Mouse (Mus musculus): ENCODE data around the gene Dnah5. TPM values are rescaled to one million over a fixed set of nuclear protein-coding genes. Genes with fewer than 3 reads are reported as not detected.
"Not testable (repeated sequence)": the region's sequence is repeated elsewhere in the genome, so short reads cannot be mapped to it uniquely, and the experiment has no call there.

Dnah5 gene
- polyA plus RNA-seq, 1 experiment from 2014 or later, result 0.03 TPM

DNA sequence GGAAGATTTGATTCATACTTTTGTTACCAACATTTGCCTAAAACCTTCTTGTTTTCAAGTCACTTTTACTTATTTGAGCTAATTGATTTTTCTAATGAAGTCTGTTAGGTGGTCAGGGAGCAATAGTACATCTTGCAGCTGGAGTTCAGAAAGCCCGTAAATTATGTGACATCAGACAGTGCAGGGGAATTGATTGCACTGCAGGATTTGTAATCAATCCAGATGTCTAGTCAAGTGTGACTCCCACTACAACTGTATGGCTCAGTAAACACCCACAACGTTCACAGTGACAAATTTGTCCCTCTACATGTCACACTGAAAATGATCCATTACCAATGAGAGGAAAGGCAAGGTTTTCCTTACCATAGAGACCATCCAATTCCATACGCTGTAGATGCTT lies 177.4 kb downstream of the Dnah5 start:
- Histone ChIP-seq H3K4me1 (replicated peaks; ENCODE audit: control insufficient read depth, insufficient read depth, low read length) (no peaks in the 10 kb centered on the region), H3K9me3 (ENCODE audit: control insufficient read depth, low read length) (no peaks in the 10 kb centered on the region), H3K4me3 (ENCODE audit: low read depth, low read length) (no peak overlapping the region), H3K27ac (ENCODE audit: low read depth) (no peak overlapping the region), H3K36me3 (ENCODE audit: control insufficient read depth, insufficient read depth, low read length) (no peaks in the 10 kb centered on the region), H3K27me3 (replicated peaks; ENCODE audit: control insufficient read depth, insufficient read depth, low read length) (no peaks in the 10 kb centered on the region), H3K9ac (ENCODE audit: low read length) (no peak overlapping the region), H3K4me2 (ENCODE audit: low read length) (no peak overlapping the region)
- 72% methylated on average over 3 of the region's 3 CpGs for WGBS
- ATAC-seq (replicated peaks; ENCODE audit: low FRiP score, low TSS enrichment, low read depth) (no peak), DNase-seq (ENCODE audit: low spot score) (no peak)

DNA sequence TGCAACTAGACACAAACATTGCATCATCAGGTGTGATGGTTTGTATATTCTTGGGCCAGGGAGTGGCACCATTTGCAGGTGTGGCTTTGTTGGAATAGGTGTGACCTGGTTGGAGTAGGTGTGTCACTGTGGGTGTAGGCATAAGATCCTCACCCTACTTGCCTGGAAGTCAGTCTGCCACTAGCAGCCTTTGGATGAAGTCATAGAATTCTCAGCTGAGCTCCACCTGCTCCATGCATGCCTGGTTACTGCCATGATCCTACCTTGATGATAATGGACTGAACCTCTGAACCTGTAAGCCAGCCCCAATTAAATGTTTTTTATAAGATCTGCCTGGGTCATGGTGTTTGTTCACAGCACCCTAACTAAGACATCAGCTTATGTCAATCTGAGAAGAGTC lies 190.2 kb downstream of the Dnah5 start:
- H3K27me3 ChIP-seq (replicated peaks; ENCODE audit: control insufficient read depth, insufficient read depth, low read length); H3K4me2 ChIP-seq (ENCODE audit: low read length); H3K27ac ChIP-seq (ENCODE audit: low read depth); H3K9ac ChIP-seq (ENCODE audit: low read length); ATAC-seq (replicated peaks; ENCODE audit: low FRiP score, low TSS enrichment, low read depth); H3K4me3 ChIP-seq (ENCODE audit: low read depth, low read length); H3K4me1 ChIP-seq (replicated peaks; ENCODE audit: control insufficient read depth, insufficient read depth, low read length); H3K9me3 ChIP-seq (ENCODE audit: control insufficient read depth, low read length); H3K36me3 ChIP-seq (ENCODE audit: control insufficient read depth, insufficient read depth, low read length); DNase-seq (ENCODE audit: low spot score): not testable (repeated sequence)

DNA sequence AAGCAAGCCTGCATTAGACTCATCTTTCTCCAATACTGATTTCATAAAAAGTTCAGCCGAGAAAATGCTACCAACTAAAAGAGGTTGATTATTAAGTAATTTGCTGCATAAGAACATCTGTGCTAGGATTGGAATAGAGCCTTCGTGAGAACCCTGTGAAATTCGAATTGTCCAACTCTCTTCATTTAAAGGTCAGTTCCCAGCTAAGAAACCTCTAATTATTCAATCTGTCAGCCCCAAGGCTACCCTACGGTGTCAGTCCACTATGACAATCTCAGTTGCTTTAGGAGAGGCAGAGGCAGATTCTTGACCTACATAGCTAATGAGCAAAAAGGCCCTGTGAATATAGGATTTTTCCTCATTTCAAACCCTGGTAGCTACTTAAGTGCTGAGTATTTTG lies 191.9 kb downstream of the Dnah5 start:
- WGBS, result 72% methylated on average over 4 of the region's 4 CpGs
- no peak for DNase-seq (ENCODE audit: low spot score)
- Histone ChIP-seq H3K4me3 (ENCODE audit: low read depth, low read length) (no peak overlapping the region), H3K4me2 (ENCODE audit: low read length) (no peak overlapping the region), H3K27ac (ENCODE audit: low read depth) (no peak overlapping the region), H3K4me1 (replicated peaks; ENCODE audit: control insufficient read depth, insufficient read depth, low read length) (no peaks in the 10 kb centered on the region), H3K36me3 (ENCODE audit: control insufficient read depth, insufficient read depth, low read length) (no peaks in the 10 kb centered on the region), H3K9ac (ENCODE audit: low read length) (no peak overlapping the region), H3K27me3 (replicated peaks; ENCODE audit: control insufficient read depth, insufficient read depth, low read length) (no peaks in the 10 kb centered on the region), H3K9me3 (ENCODE audit: control insufficient read depth, low read length) (no peaks in the 10 kb centered on the region)
- no peak for ATAC-seq (replicated peaks; ENCODE audit: low FRiP score, low TSS enrichment, low read depth)

DNA sequence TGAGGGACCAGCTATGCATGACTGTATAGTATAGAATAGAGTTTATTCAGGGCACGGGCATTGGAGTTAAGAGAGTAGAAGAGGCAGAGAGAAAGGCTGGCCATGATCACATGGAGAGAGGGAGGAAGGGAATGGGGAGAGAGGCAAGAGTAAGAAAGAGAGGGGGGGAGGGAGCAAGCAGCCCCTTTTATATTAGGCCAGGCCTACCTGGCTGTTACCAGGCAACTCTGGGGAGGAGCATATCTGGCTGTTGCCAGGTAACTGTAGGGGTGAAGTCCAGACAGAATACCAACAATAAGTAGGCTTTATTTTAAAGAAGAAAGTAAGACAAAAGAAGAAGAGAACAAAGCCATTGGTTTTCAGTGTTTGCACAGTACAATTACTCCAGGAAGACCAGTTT lies 194.9 kb downstream of the Dnah5 start:
- Histone ChIP-seq H3K36me3 (ENCODE audit: control insufficient read depth, insufficient read depth, low read length) (no peaks in the 10 kb centered on the region), H3K9ac (ENCODE audit: low read length) (no peak overlapping the region), H3K4me3 (ENCODE audit: low read depth, low read length) (no peak overlapping the region), H3K27me3 (replicated peaks; ENCODE audit: control insufficient read depth, insufficient read depth, low read length) (no peaks in the 10 kb centered on the region), H3K4me1 (replicated peaks; ENCODE audit: control insufficient read depth, insufficient read depth, low read length) (no peaks in the 10 kb centered on the region), H3K27ac (ENCODE audit: low read depth) (no peak overlapping the region), H3K9me3 (ENCODE audit: control insufficient read depth, low read length) (no peaks in the 10 kb centered on the region), H3K4me2 (ENCODE audit: low read length) (no peak overlapping the region)
- WGBS, result 72% methylated on average over 1 of the region's 1 CpGs
- no peak for DNase-seq (ENCODE audit: low spot score)
- no peak for ATAC-seq (replicated peaks; ENCODE audit: low FRiP score, low TSS enrichment, low read depth)

DNA sequence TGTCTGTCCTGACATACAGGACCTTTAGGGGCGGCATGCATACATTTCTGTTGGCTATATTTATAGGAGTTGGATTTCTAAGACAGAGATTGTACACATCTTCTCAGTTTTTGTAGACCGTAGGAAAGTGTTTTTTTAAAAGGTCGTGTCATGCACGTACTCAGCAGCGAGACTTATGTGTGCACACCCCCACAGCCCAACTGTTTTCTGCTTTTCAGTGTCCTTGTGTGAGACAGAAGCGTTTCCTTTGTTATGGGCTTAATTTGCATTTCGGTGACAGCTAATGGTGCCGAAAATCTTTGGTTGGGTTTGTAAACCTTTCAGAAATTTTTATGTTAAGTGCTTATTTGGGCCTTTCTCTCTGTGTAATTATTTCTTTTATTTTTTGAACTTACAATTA lies 195.7 kb downstream of the Dnah5 start:
- ATAC-seq (replicated peaks; ENCODE audit: low FRiP score, low TSS enrichment, low read depth) (no peak), DNase-seq (ENCODE audit: low spot score) (no peak)
- H3K36me3 ChIP-seq (ENCODE audit: control insufficient read depth, insufficient read depth, low read length), result no peaks in the 10 kb centered on the region
- H3K4me1 ChIP-seq (replicated peaks; ENCODE audit: control insufficient read depth, insufficient read depth, low read length), result no peaks in the 10 kb centered on the region
- H3K4me3 ChIP-seq (ENCODE audit: low read depth, low read length), result no peak overlapping the region
- H3K9ac ChIP-seq (ENCODE audit: low read length), result no peak overlapping the region
- H3K4me2 ChIP-seq (ENCODE audit: low read length), result no peak overlapping the region
- H3K27ac ChIP-seq (ENCODE audit: low read depth), result no peak overlapping the region
- 68% methylated on average over 8 of the region's 8 CpGs for WGBS
- no peaks in the 10 kb centered on the region for H3K27me3 ChIP-seq (replicated peaks; ENCODE audit: control insufficient read depth, insufficient read depth, low read length)
- H3K9me3 ChIP-seq (ENCODE audit: control insufficient read depth, low read length), result no peaks in the 10 kb centered on the region

DNA sequence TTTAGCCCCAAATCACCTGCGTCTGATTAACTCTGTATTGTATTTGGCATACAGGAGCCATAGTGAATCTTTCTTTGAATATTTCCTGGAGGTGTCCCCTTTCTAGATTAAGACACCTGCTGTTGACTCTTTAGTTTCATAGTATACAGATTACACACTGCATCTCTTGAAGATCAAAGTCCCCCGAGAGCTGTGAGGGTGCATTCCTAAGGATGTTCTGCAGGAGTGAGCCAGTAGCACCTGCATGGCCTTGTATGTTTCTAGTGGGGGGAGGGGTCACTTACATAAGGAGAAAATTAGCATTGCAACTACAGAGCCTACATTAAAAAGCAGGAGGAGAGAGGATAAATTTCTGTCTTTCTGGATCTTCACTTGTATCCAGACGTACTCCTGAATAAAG lies 201.1 kb downstream of the Dnah5 start:
- WGBS, result 61% methylated on average over 3 of the region's 3 CpGs

DNA sequence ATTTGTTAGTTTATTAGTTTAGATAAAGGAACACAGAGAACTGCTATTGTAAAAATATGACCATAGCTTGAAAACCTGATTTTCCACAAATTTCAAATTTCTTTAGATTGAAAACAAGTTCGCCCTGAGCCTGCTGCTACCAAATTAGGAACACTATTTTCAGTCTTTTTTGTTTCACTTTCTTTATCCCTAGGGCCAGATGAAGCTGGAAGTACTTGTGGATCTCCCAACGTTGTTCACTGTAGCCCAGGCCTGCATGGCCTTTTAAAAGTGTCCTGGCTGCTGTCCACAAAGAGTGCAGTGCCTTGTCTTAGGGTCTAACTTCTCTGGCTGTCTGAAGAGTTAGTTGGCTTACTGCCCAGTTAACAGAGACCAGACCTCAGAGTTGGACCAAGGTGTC lies 201.6 kb downstream of the Dnah5 start:
- ATAC-seq (replicated peaks; ENCODE audit: low FRiP score, low TSS enrichment, low read depth), result no peak
- DNase-seq (ENCODE audit: low spot score), result no peak
- Histone ChIP-seq H3K4me2 (ENCODE audit: low read length) (no peak overlapping the region), H3K9me3 (ENCODE audit: control insufficient read depth, low read length) (no peaks in the 10 kb centered on the region), H3K27ac (ENCODE audit: low read depth) (no peak overlapping the region), H3K4me3 (ENCODE audit: low read depth, low read length) (no peak overlapping the region), H3K36me3 (ENCODE audit: control insufficient read depth, insufficient read depth, low read length) (no peaks in the 10 kb centered on the region), H3K27me3 (replicated peaks; ENCODE audit: control insufficient read depth, insufficient read depth, low read length) (no peaks in the 10 kb centered on the region), H3K4me1 (replicated peaks; ENCODE audit: control insufficient read depth, insufficient read depth, low read length) (no peaks in the 10 kb centered on the region), H3K9ac (ENCODE audit: low read length) (no peak overlapping the region)
- 46% methylated on average over 2 of the region's 2 CpGs for WGBS

More for the DNA sequence above, 201.1 kb downstream of the Dnah5 start:
- Histone ChIP-seq H3K4me1 (replicated peaks; ENCODE audit: control insufficient read depth, insufficient read depth, low read length) (no peaks in the 10 kb centered on the region), H3K4me2 (ENCODE audit: low read length) (no peak overlapping the region), H3K9me3 (ENCODE audit: control insufficient read depth, low read length) (no peaks in the 10 kb centered on the region), H3K4me3 (ENCODE audit: low read depth, low read length) (no peak overlapping the region), H3K27me3 (replicated peaks; ENCODE audit: control insufficient read depth, insufficient read depth, low read length) (no peaks in the 10 kb centered on the region), H3K9ac (ENCODE audit: low read length) (no peak overlapping the region), H3K27ac (ENCODE audit: low read depth) (no peak overlapping the region), H3K36me3 (ENCODE audit: control insufficient read depth, insufficient read depth, low read length) (no peaks in the 10 kb centered on the region)
- ATAC-seq (replicated peaks; ENCODE audit: low FRiP score, low TSS enrichment, low read depth), result no peak
- no peak for DNase-seq (ENCODE audit: low spot score)

DNA sequence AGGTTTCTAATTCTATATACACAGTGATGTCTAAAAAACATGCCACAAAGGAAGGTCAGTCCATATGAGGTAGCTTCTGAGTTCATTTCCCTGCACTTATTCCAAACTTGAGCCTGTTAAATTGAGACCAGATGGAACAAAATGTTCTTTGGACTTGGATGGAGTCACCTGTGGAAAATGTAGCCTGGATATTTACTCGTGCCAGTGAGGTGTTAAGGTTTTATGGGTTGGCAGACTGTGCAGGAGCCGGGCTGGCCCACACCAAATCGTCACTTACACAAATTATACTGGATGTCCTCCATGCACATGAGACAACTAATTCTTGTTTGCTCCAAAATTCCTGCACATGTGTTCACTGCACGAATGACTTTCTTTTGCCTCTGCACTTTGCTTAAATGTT lies 236.2 kb downstream of the Dnah5 start:
- WGBS, result 86% methylated on average over 4 of the region's 4 CpGs
- no peak overlapping the region for H3K9ac ChIP-seq (ENCODE audit: low read length)

DNA sequence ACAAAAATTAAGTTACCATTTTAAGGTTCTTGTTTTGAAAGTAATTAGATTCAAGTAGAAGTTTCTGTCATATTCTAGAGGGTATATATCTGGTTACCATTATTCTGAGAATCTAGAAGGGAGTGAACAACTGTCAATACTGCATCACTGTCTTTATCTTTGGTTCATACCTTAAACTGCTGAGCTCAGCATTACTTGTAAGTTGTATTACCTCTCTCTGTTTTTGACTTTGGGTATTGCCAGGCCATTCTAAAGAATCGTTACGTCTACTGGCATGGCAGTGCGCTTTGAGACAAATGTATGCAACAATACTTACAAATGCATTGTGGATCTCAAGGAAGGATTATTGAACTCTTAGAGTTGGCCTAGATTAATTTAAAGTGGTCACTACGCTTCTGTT lies 240.9 kb downstream of the Dnah5 start:
- ATAC-seq (replicated peaks; ENCODE audit: low FRiP score, low TSS enrichment, low read depth) (no peak), DNase-seq (ENCODE audit: low spot score) (no peak)
- no peaks in the 10 kb centered on the region for H3K27me3 ChIP-seq (replicated peaks; ENCODE audit: control insufficient read depth, insufficient read depth, low read length)
- 94% methylated on average over 4 of the region's 4 CpGs for WGBS
- no peaks in the 10 kb centered on the region for H3K9me3 ChIP-seq (ENCODE audit: control insufficient read depth, low read length)
- no peak overlapping the region for H3K4me3 ChIP-seq (ENCODE audit: low read depth, low read length)
- no peaks in the 10 kb centered on the region for H3K4me1 ChIP-seq (replicated peaks; ENCODE audit: control insufficient read depth, insufficient read depth, low read length)
- no peaks in the 10 kb centered on the region for H3K36me3 ChIP-seq (ENCODE audit: control insufficient read depth, insufficient read depth, low read length)
- H3K27ac ChIP-seq (ENCODE audit: low read depth), result no peak overlapping the region
- no peak overlapping the region for H3K9ac ChIP-seq (ENCODE audit: low read length)
- H3K4me2 ChIP-seq (ENCODE audit: low read length), result no peak overlapping the region

More for the DNA sequence above, 236.2 kb downstream of the Dnah5 start:
- Histone ChIP-seq H3K4me1 (replicated peaks; ENCODE audit: control insufficient read depth, insufficient read depth, low read length) (no peaks in the 10 kb centered on the region), H3K4me3 (ENCODE audit: low read depth, low read length) (no peak overlapping the region), H3K27ac (ENCODE audit: low read depth) (no peak overlapping the region), H3K36me3 (ENCODE audit: control insufficient read depth, insufficient read depth, low read length) (no peaks in the 10 kb centered on the region), H3K4me2 (ENCODE audit: low read length) (no peak overlapping the region), H3K9me3 (ENCODE audit: control insufficient read depth, low read length) (no peaks in the 10 kb centered on the region), H3K27me3 (replicated peaks; ENCODE audit: control insufficient read depth, insufficient read depth, low read length) (no peaks in the 10 kb centered on the region)
- no peak for ATAC-seq (replicated peaks; ENCODE audit: low FRiP score, low TSS enrichment, low read depth)
- DNase-seq (ENCODE audit: low spot score), result no peak
